Mouse (Mus musculus) CH12.LX (cell line): ENCODE measurements around the gene Nrg3. TPM values are rescaled to one million over a fixed set of nuclear protein-coding genes. Genes with fewer than 3 reads are reported as not detected.

Source experiments
- DNase-seq: peaks from one replicate; pipeline ENCODE4 v3.0.0-alpha.2; 2013; ENCODE audit errors: extremely low read depth
- H3K27ac ChIP-seq: 2 replicates; pipeline ENCODE4 v1.5.1; 2012; ENCODE audit warnings: low read depth, mild to moderate bottlenecking, control low read depth, moderate library complexity; ENCODE audit not compliant: insufficient read depth
- H3K27me3 ChIP-seq: replicated peaks from 2 replicates; pipeline ENCODE3; 2012; ENCODE audit warnings: inconsistent platforms
- H3K36me3 ChIP-seq, 2 experiments: replicated peaks in 1 of 2; 2 replicates each; pipeline versions ENCODE3 to v1.6.1; 2012; ENCODE audit warnings: inconsistent platforms in 1 of 2, low read length in 1 of 2, mild to moderate bottlenecking in 1 of 2, mixed read lengths in 1 of 2, moderate library complexity in 1 of 2; ENCODE audit not compliant: control insufficient read depth in 1 of 2, insufficient read depth in 1 of 2
- H3K4me1 ChIP-seq, 2 experiments: 2 replicates each; pipeline ENCODE4 v1.6.1; 2012; ENCODE audit warnings: inconsistent platforms in 1 of 2, moderate library complexity in 1 of 2; ENCODE audit not compliant: insufficient read depth in 2 of 2, control insufficient read depth in 1 of 2
- H3K4me2 ChIP-seq: 2 replicates; pipeline ENCODE4 v1.6.1; 2012; ENCODE audit warnings: low read depth, mild to moderate bottlenecking, control low read depth; ENCODE audit not compliant: poor library complexity, insufficient read depth, severe bottlenecking
- H3K4me3 ChIP-seq, 3 experiments: fragments of 150-350 bp in 1 of 3; sonication (generic) in 1 of 3; replicated peaks in 1 of 3; 2 replicates each; pipeline versions ENCODE3 to v1.5.1; 2011 to 2012; ENCODE audit warnings: low read depth in 2 of 3, low read length in 2 of 3, mild to moderate bottlenecking in 2 of 3, moderate library complexity in 2 of 3, control low read depth in 1 of 3, improper control_type of control experiment in 1 of 3, inconsistent platforms in 1 of 3, mixed read lengths in 1 of 3; ENCODE audit not compliant: poor library complexity in 1 of 3
- H3K79me2 ChIP-seq: replicated peaks from 2 replicates; pipeline ENCODE4 v1.6.1; 2012; ENCODE audit warnings: mild to moderate bottlenecking, moderate library complexity; ENCODE audit not compliant: control insufficient read depth, poor library complexity, insufficient read depth, severe bottlenecking; ENCODE audit errors: extremely low read depth
- H3K9ac ChIP-seq: 2 replicates; pipeline ENCODE4 v1.6.1; 2012; ENCODE audit warnings: low read depth, mild to moderate bottlenecking, control low read depth, moderate library complexity; ENCODE audit not compliant: insufficient read depth
- H3K9me3 ChIP-seq: replicated peaks from 2 replicates; pipeline ENCODE3; 2012; ENCODE audit warnings: low read length, inconsistent platforms, mixed read lengths
- BHLHE40 ChIP-seq: IDR thresholded peaks from 2 replicates; pipeline ENCODE4 v1.6.1; 2011; ENCODE audit warnings: mild to moderate bottlenecking, low read depth, low read length, improper control_type of control experiment
- CTCF ChIP-seq, 2 experiments: IDR thresholded peaks in 1 of 2; conservative IDR thresholded peaks in 1 of 2; 2 replicates each; pipeline ENCODE4 v1.5.1; 2011 to 2012; ENCODE audit warnings: low read depth in 2 of 2, low read length in 2 of 2, improper control_type of control experiment in 1 of 2, inconsistent platforms in 1 of 2, mild to moderate bottlenecking in 1 of 2, moderate library complexity in 1 of 2
- ELF1 ChIP-seq: IDR thresholded peaks from 2 replicates; pipeline ENCODE4 v1.6.1; 2014; ENCODE audit warnings: low read depth, mild to moderate bottlenecking, inconsistent platforms, low read length, improper control_type of control experiment
- HCFC1 ChIP-seq: IDR thresholded peaks from 2 replicates; pipeline ENCODE4 v1.6.1; 2012; ENCODE audit warnings: low read depth, mild to moderate bottlenecking, inconsistent platforms, low read length, improper control_type of control experiment
- JUND ChIP-seq: conservative IDR thresholded peaks from 2 replicates; pipeline ENCODE4 v1.6.1; 2011; ENCODE audit warnings: low read depth, low read length, improper control_type of control experiment
- KAT2A ChIP-seq: IDR thresholded peaks from 2 replicates; pipeline ENCODE4 v1.6.1; 2012; ENCODE audit warnings: low read length, improper control_type of control experiment, inconsistent platforms; ENCODE audit not compliant: insufficient replicate concordance
- MAFK ChIP-seq: IDR thresholded peaks from 2 replicates; pipeline ENCODE4 v1.6.1; 2011; ENCODE audit warnings: low read length, improper control_type of control experiment; ENCODE audit not compliant: insufficient replicate concordance
- MAX ChIP-seq: IDR thresholded peaks from 2 replicates; pipeline ENCODE4 v1.6.1; 2011; ENCODE audit warnings: low read length, improper control_type of control experiment
- MXI1 ChIP-seq: IDR thresholded peaks from 2 replicates; pipeline ENCODE4 v1.6.1; 2011; ENCODE audit warnings: mild to moderate bottlenecking, low read depth, low read length, improper control_type of control experiment
- MYC ChIP-seq: IDR thresholded peaks from 2 replicates; pipeline ENCODE4 v1.6.1; 2011; ENCODE audit warnings: low read depth, mild to moderate bottlenecking, improper control_type of control experiment, low read length
- NELFE ChIP-seq: IDR thresholded peaks from 2 replicates; pipeline ENCODE4 v1.6.1; 2011; ENCODE audit warnings: low read depth, low read length, improper control_type of control experiment
- RAD21 ChIP-seq: IDR thresholded peaks from 2 replicates; pipeline ENCODE4 v1.6.1; 2011; ENCODE audit warnings: low read depth, mild to moderate bottlenecking, low read length, improper control_type of control experiment, moderate library complexity
- RCOR1 ChIP-seq: conservative IDR thresholded peaks from 2 replicates; pipeline ENCODE4 v1.6.1; 2012; ENCODE audit warnings: low read depth, mild to moderate bottlenecking, inconsistent platforms, low read length, improper control_type of control experiment
- SIN3A ChIP-seq: IDR thresholded peaks from 2 replicates; pipeline ENCODE4 v1.6.1; 2012; ENCODE audit warnings: low read length, improper control_type of control experiment, inconsistent platforms
- TBP ChIP-seq: conservative IDR thresholded peaks from 2 replicates; pipeline ENCODE4 v1.6.1; 2011; ENCODE audit warnings: low read depth, low read length, improper control_type of control experiment
- TCF12 ChIP-seq: IDR thresholded peaks from 2 replicates; pipeline ENCODE4 v1.6.1; 2014; ENCODE audit warnings: low read depth, mild to moderate bottlenecking, inconsistent platforms, low read length, improper control_type of control experiment
- UBTF ChIP-seq: IDR thresholded peaks from 2 replicates; pipeline ENCODE4 v1.6.1; 2012; ENCODE audit warnings: low read depth, mild to moderate bottlenecking, inconsistent platforms, low read length, improper control_type of control experiment, moderate library complexity
- USF2 ChIP-seq: conservative IDR thresholded peaks from 2 replicates; pipeline ENCODE4 v1.6.1; 2011; ENCODE audit warnings: low read depth, low read length, improper control_type of control experiment
- ZMIZ1 ChIP-seq: IDR thresholded peaks from 2 replicates; pipeline ENCODE4 v1.6.1; 2012; ENCODE audit warnings: low read depth, mild to moderate bottlenecking, inconsistent platforms, low read length, improper control_type of control experiment
- ZNF384 ChIP-seq: IDR thresholded peaks from 2 replicates; pipeline ENCODE4 v1.6.1; 2012; ENCODE audit warnings: low read depth, low read length, improper control_type of control experiment, inconsistent platforms
- dilution Hi-C: fragments of 300-500 bp; cut with MboI; formaldehyde crosslinking; loops from 2 replicates; pipeline ENCODE4 v1.14.3; 2020; ENCODE audit warnings: low sequenced_read_pairs; ENCODE audit not compliant: extremely low pct_unique_long_range_greater_than_20kb, extremely low pct_ligation_motif_present
- in situ Hi-C: fragments of 300-500 bp; cut with MboI; formaldehyde crosslinking; loops from 3 replicates; pipeline ENCODE4 v1.14.3; 2019; ENCODE audit warnings: low sequenced_read_pairs, low pct_ligation_motif_present, low pct_unique_long_range_greater_than_20kb, mixed read lengths
- polyA plus RNA-seq: library from polyadenylated mRNA; unstranded; fragments of >175 nt; gene quantifications from 2 replicates; pipeline ENCODE4 v1.2.1, GENCODE M21; 2012; ENCODE audit warnings: low read depth; ENCODE audit not compliant: insufficient read length
- total RNA-seq, 2 experiments: library from RNA; depleted of rRNA; stranded (reverse); fragments of 300-350 nt in 1 of 2; fragments of >200 nt in 1 of 2; gene quantifications; 2 replicates each; pipeline ENCODE4 v1.2.3; 2012 to 2014

Nrg3 gene
- total and polyA plus RNA-seq, 3 experiments: not detected

- dilution Hi-C loops: no loop called here
- H3K9ac ChIP-seq: no peak overlapping the region
These were observed 855.9 kb downstream of the Nrg3 start for GRCm38 (mm10) chr14:38616969-38617368.

GRCm38 (mm10) chr14:38597735-38598134 is 875.2 kb downstream of the Nrg3 start:
- Histone ChIP-seq H3K4me2 (no peak overlapping the region), H3K9me3 (peaks cover 28% of the 10 kb centered on the region), H3K36me3 (no peaks in the 10 kb centered on the region), H3K27ac (no peak overlapping the region), H3K27me3 (no peaks in the 10 kb centered on the region), H3K79me2 (no peaks in the 10 kb centered on the region), H3K9ac (no peak overlapping the region), H3K4me3 (no peak overlapping the region), H3K4me1 (no peaks in the 10 kb centered on the region)
- no peak for TF ChIP-seq KAT2A
- no peak for TF ChIP-seq JUND
- no peak for TF ChIP-seq HCFC1
- no peak for TF ChIP-seq UBTF
- TF ChIP-seq NELFE: no peak
- TF ChIP-seq TBP: no peak
- no peak for TF ChIP-seq ZNF384
- TF ChIP-seq BHLHE40: no peak
- TF ChIP-seq MXI1: no peak
- TF ChIP-seq TCF12: no peak
- no peak for TF ChIP-seq ZMIZ1
- TF ChIP-seq MAFK: no peak
- TF ChIP-seq CTCF (conservative IDR thresholded peaks at IDR 0.05 in 1 of 2, IDR thresholded peaks at IDR 0.05 in 1 of 2; ENCODE audit: low read depth in 2 of 2, low read length in 2 of 2): no peak
- no peak for TF ChIP-seq RAD21
- TF ChIP-seq MAX: no peak
- TF ChIP-seq ELF1: no peak
- no peak for TF ChIP-seq USF2
- no peak for TF ChIP-seq RCOR1
- no peak for DNase-seq
- in situ Hi-C loops: no loop called here
- dilution Hi-C loops: no loop called here

More at GRCm38 (mm10) chr14:38616969-38617368, 855.9 kb downstream of the Nrg3 start:
- no peak for DNase-seq
- H3K4me2 ChIP-seq: no peak overlapping the region
- no peaks in the 10 kb centered on the region for H3K36me3 ChIP-seq
- no peak overlapping the region for H3K4me3 ChIP-seq
- in situ Hi-C loops: no loop called here
- no peaks in the 10 kb centered on the region for H3K79me2 ChIP-seq
- no peak overlapping the region for H3K27ac ChIP-seq
- H3K9me3 ChIP-seq: peaks cover 33% of the 10 kb centered on the region
- TF ChIP-seq SIN3A (no peak), MXI1 (no peak), MYC (no peak)
- no peaks in the 10 kb centered on the region for H3K27me3 ChIP-seq
- H3K4me1 ChIP-seq: no peaks in the 10 kb centered on the region
